Mouse (Mus musculus) thymus, postnatal 0 days (tissue): Measurements from ENCODE around the gene Pcsk4. TPM values are rescaled to one million over a fixed set of nuclear protein-coding genes. Genes with fewer than 3 reads are reported as not detected.

Experiments
- DNase-seq: peaks from one replicate; pipeline ENCODE4 v3.0.0-alpha.2; 2015; ENCODE audit warnings: low spot score
- polyA plus RNA-seq: library from polyadenylated mRNA; unstranded; fragments of >200 nt; fragmentation: Nextera tagmentation; extraction: Ambion mirVana; gene quantifications from 2 replicates; pipeline ENCODE4 v1.2.1, GENCODE M21; 2015

Gene Pcsk4
- polyA plus RNA-seq, 1 experiment from 2014 or later = 4.6 TPM

GRCm38 (mm10) chr10:80323261-80324119 lies 5.8 kb downstream of the Pcsk4 start:
- peak; percentile 57 for DNase-seq

DNA sequence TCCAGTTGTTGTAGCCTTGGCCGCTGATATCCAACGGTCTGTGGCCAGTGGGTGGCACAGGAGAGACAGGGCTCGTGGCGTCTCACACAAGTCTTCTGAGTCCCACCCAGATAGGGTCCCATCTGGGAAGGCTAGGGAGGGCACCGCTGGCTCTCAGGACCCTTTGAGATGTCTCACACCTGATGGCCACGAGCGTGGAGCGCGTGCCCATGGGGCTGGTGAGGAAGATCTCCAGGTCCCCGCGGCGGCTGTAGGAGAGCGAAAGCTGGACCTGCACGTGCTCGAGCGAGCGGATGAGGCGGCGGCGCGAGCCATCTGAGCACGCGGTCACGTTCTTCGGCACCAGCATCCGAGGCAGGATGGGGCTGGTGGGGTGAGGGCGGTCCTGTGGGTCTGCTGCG lies 6.5 kb downstream of the Pcsk4 start:
- no peak for DNase-seq

- DNase-seq = no peak
Observed at GRCm38 (mm10) chr10:80321670-80322581, 7.4 kb downstream of the Pcsk4 start.

DNA sequence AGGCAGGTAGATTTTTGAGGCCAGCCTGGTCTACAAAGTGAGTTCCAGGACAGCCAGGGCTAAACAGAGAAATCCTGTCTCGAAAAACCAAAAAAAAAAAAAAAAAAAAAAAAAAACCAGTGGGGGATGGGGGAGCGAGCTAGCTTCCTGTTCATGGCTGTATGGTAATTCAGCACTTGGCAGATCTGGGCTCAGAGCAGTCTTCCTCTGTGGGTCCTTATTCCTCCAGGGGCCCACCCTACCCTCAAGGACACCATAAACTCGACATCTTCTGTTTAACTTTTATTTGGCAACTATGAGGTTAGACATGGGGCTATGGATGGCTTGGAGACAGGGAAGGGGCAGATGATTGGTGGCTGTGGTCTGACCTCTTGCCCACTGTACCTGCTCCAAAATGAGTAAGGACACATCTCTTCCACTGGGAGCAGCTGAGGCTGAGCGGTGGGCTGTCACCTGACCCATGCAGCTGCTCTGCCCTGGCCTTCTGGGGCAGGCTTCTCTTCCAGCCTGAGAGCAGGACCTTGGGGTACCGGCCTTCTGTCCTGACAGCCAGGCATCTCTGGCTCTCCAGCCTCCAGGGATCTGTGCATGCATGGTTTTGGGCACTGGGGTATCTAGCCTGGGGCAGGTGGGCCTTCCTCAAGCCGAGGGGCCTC lies 8.2 kb downstream of the Pcsk4 start:
- DNase-seq = peak; percentile 39

DNA sequence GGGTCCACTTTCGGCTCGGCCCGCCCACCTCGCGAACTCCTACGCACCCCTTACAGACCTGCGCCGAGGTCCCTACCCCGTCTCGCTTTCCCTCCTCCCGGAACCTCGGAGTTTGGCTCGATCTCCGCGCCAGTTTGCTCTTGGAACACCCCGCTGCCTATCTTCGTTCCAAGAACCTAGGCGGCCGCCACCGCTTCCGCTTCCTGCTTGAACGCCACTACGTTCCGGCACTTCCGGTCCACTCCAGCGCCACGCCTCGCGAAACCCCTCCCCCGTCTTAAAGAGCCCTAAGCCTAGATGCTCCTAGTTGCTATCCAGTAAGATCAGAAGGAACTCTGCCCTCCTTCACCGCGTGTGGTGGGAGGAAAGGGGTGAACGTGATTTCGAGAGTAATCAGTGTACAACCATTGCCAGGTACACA lies 8.9 kb downstream of the Pcsk4 start, which contains the start of gene 2310011J03Rik:
2310011J03Rik (minus strand) TSS at position 198 of the 421 bp plus-strand sequence.
- peak; percentile 92 for DNase-seq

DNA sequence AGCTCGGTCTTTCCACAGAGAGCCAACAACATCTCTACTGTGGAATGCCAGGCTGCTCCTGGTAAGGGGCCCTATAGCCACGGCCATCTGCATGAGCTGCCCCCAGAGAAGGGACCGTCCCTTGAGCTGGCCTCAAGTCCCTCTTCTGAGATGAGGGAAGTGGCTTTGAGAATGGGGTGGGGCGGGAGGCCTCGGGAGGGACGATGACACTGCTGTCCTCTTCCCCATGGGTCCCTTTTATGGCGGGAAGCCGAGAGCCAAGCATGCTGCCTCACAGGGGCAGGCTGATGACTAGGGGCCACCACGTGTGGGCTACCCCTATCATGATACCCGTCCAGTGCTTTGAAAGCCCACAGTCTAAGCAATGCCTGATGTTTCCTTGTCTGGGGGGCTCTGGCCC lies 12.3 kb downstream of the Pcsk4 start:
- no peak for DNase-seq

- DNase-seq = no peak
Observed at GRCm38 (mm10) chr10:80316359-80316781, 12.9 kb downstream of the Pcsk4 start.

GRCm38 (mm10) chr10:80315315-80315714 lies 14.0 kb downstream of the Pcsk4 start:
- no peak for DNase-seq

DNA sequence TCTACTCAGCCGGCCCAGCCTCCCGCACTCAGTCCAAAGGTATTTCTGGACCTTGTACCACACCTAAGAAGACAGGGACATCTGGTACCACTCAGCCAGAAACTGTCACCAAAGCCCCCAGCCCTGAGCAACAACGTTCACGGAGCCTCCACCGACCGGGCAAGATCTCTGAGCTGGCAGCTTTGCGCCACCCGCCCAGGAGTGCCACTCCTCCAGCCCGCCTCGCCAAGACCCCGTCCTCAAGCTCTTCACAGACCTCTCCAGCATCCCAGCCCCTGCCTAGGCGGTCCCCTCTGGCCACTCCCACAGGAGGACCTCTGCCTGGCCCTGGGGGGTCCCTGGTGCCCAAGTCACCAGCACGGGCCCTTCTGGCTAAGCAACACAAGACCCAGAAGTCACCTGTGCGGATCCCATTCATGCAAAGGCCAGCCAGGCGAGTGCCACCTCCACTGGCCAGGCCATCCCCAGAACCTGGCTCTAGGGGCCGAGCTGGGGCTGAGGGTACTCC lies 14.8 kb downstream of the Pcsk4 start:
- DNase-seq = no peak

- no peak for DNase-seq
Observed at GRCm38 (mm10) chr10:80313627-80314201, 15.6 kb downstream of the Pcsk4 start.

GRCm38 (mm10) chr10:80312586-80313504 lies 16.5 kb downstream of the Pcsk4 start:
- DNase-seq = no peak

DNA sequence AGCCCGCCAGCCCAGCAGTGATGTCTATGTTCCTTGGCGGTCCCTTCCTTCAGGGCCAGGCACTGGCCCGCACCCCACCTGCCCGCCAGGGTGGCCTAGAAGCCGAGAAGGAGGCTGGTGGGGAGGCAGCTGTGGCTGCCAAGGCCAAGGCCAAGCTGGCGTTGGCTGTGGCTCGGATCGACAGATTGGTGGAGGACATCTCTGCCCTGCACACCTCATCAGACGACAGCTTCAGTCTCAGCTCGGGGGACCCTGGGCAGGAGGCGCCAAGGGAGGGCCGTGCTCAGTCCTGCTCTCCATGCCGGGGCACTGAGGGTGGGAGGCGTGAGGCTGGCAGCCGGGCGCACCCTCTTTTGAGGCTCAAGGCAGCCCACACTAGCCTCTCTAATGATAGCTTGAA lies 17.7 kb downstream of the Pcsk4 start:
- DNase-seq = no peak

GRCm38 (mm10) chr10:80304862-80305261 lies 24.4 kb downstream of the Pcsk4 start:
- peak; percentile 54 for DNase-seq

- no peak for DNase-seq
Observed at GRCm38 (mm10) chr10:80304458-80304857, 24.8 kb downstream of the Pcsk4 start.

- no peak for DNase-seq
Observed at GRCm38 (mm10) chr10:80302471-80302881, 26.8 kb downstream of the Pcsk4 start.

- DNase-seq = no peak
Observed at GRCm38 (mm10) chr10:80302082-80302355, 27.3 kb downstream of the Pcsk4 start.

DNA sequence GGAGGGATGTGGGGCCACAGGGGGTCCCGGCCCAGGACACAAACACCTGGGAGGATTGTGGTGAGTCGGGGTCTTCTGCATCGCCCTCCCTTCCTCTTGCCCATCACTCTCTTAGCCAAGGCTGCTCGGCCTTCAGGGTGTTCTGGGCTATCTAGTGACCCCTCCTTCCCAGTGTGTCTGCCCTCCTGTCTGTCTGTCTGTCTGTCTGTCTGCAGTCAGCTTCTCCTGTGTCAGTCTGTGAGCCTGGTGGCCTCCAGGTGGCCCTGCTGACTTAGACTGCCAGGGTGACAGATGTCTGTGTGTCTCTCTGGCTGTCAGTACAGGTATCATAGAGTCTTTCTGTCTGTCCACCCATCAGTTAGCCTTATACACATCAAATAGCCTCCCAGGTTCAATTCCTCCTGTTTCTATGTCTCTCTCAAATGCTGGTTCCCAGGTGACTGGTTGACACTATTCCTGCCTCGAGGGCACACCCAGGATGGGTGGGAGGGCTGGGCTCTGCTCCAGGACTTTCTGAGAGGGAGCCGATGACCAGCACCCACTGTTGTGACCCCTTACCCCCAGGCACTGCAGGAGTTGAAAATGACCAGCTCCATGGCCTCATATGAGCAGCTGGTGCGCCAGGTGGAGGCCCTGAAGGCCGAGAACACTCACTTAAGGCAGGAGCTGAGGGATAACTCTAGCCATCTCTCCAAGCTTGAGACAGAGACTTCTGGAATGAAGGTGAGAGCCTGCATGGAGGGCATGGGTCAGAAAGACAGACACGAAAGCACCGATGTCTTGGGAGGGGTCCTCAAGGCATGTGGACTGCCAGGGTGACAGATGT lies 27.8 kb downstream of the Pcsk4 start:
- DNase-seq = no peak

- DNase-seq = no peak
Observed at GRCm38 (mm10) chr10:80300672-80301181, 28.6 kb downstream of the Pcsk4 start.

GRCm38 (mm10) chr10:80299824-80300223 lies 29.5 kb downstream of the Pcsk4 start:
- no peak for DNase-seq
